Mouse (Mus musculus) megakaryocyte-erythroid progenitor cell, adult 5 weeks (primary cell): Measurements from ENCODE around the gene Ano3. TPM values are rescaled to one million over a fixed set of nuclear protein-coding genes. Genes with fewer than 3 reads are reported as not detected.

ENCODE experiments used
- polyA plus RNA-seq: library from polyadenylated mRNA; stranded (reverse); fragments of >175 nt; gene quantifications from 2 replicates; pipeline ENCODE4 v1.2.3, GENCODE M21; 2012

Ano3 gene
- 0.01 TPM in 1 of 2 replicates, not detected in the other for polyA plus RNA-seq

DNA sequence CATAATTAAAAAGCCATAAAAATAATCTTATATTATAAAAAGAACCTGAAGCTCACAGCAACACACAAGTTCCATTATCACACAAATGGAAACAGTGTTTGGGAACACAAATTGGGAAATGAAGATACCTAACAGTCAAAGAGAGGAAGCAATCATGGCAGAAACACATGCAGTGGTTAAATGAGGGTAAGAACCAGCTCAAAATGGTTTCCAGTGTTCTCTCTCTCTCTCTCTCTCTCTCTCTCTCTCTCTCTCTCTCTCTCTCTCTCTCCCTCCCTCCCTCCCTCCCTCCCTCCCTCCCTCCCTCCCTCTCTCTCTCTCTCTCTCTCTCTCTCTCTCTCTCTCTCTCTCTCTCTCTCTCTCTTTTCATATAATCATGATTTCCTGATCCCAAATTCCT, at the start of gene Ano3:
TSS of gene Ano3 (minus strand) at position 101 of the 400 bp plus-strand sequence.

DNA sequence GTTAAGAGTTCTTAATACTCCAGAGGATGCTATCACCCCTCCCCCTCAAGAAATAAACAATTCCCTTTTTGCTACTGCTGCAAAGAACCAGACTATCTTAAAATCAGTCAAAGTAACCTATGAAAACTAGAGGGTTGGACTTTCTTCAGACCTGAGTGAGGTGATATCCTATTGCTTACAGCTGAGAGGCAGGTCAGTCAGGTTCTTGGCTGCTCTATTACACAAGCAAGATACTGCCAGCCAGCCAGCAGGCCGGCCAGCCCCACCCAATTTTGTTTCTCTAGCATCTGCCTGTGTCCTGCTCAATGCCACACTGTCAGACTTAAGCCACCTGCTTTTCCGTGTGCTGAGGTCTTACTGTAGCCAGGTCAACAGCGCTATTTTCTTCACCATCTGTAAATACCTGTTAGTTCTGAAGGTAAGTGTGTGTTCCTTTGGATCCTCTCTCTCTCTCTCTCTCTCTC, 229.4 kb downstream of the Ano3 start, which contains the start of gene Muc15:
TSS of gene Muc15 (plus strand) at position 51 of the 464 bp plus-strand sequence.

Other genes with a start within 250 kb of the Ano3 start
- not detected in 2 replicates for gene Muc15, start 229.6 kb downstream of the Ano3 start, polyA plus RNA-seq
- gene Gm13941, start 155.1 kb upstream of the Ano3 start, polyA plus RNA-seq: not detected in 2 replicates
- gene Gm15130, start 202.0 kb upstream of the Ano3 start, polyA plus RNA-seq: not detected in 2 replicates